Mouse (Mus musculus): ENCODE data around the gene Dab1.

The Dab1 gene

DNA sequence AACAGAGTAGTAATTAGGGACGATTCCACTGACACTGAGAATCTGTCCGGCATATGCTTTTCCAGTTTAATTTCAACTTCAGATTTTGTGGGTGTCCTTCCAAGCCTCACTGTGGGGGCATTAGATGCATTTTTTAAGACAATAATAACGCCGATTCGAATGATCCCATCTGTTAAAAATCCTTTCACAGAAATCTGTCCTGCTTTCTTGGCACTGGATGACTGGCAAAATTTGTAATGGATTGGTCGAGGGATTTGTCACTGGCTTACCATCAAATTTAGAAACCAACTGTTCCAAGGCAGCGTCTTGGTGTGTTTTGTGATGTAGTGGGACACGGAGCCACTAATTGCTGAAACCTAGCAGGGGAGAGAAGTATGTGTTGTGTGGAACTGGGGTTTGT is 638.6 kb downstream of the Dab1 start:
- DNase-seq (ENCODE audit: low spot score): no peak

DNA sequence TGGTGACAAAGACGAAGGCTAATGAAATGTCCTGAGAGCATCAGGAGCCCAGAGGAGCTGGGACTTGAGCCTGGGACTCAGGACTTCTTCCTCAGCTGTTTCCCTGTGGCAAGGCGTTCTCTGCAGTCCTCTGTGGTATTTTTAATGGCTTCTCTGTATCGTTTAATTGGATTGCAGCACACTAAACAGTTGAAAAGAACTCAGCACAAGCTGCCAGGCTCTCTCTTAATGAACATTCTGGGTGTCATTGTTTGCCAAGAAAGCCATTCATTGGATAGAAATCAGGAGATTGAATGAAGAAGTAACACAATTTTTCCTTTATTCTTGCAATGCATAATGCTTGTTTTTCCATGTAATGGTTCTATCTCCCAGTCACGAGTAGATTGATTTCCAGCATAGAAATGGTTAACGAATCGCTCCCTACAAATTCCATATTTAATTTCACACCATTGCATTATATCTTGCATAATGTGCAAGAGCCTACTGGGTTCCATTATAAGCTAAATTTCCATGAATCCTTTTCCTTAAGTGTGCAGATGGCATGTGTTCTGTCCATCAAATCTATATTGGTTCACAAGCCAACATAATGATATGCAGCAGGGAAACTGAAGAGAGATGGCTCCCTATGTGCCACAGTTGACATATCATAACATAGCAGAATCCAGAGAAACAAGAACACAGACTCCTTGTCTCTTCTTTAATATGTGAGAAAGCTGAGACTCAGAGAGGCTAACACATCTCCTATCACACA is 650.4 kb downstream of the Dab1 start:
- no peak for DNase-seq (ENCODE audit: low spot score)

DNA sequence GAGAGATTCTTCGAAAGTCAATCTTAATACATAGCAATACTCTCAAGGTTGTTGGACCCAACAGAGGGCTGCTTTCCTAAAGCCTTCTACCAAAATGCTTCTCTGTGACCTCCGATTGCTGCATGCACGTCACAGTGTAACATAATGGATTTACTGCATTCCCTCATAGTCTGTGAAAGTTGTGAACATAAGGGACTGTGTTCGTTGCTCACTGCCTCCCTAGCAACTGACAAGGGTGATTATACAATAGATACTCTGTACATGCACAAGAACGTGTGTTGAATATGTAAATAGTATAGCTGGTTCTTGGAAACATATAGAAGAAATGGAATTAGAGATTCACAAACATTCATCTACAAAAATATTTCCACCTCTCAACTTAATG is 651.0 kb downstream of the Dab1 start:
- DNase-seq (ENCODE audit: low spot score): no peak

GRCm38 (mm10) chr4:104275260-104275659 is 656.1 kb downstream of the Dab1 start:
- DNase-seq (ENCODE audit: low spot score): no peak

DNA sequence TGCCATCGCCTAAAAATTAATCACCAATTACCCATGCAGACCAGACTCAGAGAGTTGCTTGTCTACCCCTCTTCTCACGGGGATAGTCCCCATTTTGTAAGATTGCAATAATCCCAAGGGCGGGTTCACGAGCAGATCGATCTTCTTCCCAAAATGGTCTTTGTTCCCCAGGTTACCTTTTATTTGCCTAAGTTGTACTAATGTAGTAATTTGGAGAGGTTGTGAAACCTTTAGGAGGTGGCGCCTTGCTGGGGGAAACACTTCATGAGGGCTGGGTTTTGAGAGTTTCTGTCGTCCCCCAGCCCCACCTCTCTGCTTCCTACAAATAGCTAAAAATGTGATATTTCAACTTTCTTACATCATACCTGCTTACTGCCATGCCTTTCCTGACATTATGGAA is 657.8 kb downstream of the Dab1 start:
- DNase-seq (ENCODE audit: low spot score): no peak

DNA sequence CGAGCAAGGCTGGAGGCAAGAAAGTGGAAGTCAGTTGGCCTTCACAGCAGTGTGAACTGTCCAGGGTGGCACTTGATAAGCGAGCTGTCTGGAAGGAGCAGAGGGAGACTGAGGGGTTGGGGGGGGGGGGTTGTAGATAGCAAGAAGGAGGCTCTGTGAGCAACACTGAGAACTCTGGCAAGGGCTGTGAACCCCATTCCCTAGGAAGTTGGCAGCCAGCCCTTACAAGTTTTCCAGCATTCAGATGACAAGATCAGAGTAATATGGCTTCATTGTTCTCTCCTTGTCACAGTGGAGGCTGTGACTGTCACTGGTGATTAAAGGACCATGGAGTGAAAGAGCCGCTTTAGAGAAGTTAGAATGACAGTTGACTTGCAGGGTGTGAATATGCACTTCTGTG is 662.4 kb downstream of the Dab1 start:
- no peak for DNase-seq (ENCODE audit: low spot score)

DNA sequence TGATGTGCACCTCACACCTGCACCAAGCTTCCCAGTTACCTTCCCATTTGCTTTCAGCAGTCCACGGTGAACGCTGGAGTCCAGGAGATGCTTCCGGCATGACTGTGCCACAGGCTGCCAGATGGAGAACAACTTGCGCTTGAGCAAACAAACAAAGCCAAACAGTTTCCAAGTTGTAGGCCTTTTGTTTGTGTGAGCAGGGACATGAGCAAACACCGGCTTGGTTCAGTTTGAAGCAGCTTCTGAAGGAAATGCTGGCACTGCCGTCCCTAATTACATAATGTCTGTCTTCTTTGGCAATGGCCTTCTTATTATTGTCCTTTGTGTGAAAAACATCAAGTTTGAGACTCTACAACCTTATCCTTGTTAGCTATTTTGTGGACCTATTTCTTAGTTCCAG is 664.7 kb downstream of the Dab1 start:
- no peak for DNase-seq (ENCODE audit: low spot score)

DNA sequence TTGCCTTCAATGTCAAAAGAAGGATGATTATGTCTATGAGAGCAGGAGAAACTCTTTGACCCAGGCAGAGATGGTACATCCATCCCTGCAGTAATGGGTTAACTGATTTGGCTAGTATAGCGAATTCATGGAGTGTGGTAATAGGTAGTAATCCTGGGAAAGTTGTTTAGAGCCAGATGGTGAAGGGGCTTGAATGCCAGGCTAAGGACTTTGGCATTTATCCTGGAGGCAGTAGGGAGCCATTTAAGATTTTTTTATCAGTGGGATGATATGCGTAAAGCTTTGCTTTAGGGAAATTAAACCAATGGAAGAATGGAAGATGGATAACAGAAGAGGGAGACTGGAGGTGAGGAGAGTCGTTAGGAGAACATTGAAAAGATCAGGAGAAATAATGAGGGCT is 669.2 kb downstream of the Dab1 start:
- no peak for DNase-seq (ENCODE audit: low spot score)

DNA sequence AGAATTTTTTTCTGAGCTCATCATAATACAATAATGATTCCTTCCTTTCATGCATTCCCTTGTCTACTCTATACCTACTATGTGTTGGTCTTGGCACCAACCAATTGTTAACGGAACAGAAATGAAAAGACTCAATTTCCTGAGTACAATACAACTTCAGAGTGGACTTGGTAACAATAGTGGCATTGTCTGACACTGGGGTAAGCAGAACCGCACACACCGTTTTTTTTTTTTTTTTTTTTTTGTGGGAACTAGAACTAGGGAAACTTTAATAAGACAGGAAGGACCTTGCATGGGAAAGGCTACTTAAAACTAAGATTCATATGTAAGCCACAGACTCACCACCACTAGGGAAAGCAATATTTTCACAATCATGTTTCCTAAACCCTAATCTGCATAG is 682.6 kb downstream of the Dab1 start:
- no peak for DNase-seq (ENCODE audit: low spot score)

DNA sequence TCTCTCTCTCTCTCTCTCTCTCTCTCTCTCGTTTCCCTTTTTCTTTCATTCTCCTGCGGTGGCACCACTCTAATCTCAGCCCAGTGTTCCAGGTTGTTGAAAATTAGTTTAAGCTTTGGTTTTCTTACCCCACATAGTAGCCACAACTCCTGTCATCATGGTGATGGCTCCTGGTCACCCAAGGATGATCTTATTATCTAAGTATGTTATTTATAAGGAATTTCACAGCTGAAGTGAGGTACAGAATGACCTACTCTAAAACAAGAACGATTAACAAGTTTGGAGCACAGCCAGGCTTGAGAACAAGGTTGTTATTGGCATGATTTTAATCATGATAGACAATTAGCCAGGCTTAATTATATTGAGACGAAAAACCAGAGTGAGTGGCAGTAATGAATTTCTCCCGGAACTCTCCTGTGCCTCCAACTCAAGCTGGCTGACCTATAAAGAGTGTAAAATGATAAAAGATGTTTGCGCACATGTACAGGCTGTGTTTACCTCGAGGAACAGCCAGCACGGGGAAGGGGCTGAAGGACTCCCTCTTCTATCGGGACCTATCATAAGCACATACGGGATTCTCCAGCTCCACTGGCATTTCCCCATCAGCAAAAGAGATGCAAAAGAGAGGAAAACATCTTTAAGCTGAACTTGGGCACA is 684.0 kb downstream of the Dab1 start:
- DNase-seq (ENCODE audit: low spot score): no peak

GRCm38 (mm10) chr4:104307781-104308180 is 688.6 kb downstream of the Dab1 start:
- no peak for DNase-seq (ENCODE audit: low spot score)

DNA sequence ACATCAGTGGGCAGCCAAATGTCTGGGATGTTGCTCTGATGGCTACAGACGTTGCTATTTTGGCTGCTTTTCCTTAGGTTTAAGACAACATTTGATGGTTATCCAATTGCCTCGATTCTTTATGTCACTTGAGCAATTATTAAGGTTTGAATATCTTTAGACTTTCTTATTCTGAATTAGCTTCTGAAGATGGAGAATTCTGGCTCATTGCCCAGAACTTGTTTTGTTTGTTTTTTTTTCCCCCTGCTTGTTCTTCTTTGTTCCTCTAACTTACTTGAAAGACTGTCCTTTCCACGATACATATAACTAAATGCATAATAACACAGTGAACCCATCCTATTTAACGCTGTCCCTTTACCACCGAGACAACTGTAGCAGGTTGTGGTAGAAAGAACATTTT is 707.1 kb downstream of the Dab1 start:
- DNase-seq (ENCODE audit: low spot score): no peak

- no peak for DNase-seq (ENCODE audit: low spot score)
These were observed 712.7 kb downstream of the Dab1 start for GRCm38 (mm10) chr4:104331896-104332295.

DNA sequence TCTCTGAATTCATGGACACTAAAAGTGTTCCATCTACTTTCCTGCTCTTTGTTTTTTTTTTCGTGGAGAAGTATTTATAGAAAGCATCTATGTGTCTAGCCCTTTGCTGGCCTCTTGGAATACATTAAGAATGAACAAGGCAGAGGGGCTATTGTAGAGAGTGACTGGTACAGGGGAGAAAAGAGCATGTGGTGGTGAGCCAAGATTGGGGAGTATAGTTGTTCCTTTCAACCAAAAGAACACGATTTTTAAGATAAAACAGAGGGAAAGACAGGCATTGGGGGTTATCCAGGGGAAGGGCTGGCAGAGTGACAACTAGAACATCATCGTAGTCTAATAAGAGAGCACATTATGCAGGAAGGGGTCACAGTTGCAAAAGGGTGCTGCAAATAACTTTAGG is 713.2 kb downstream of the Dab1 start:
- no peak for DNase-seq (ENCODE audit: low spot score)

GRCm38 (mm10) chr4:104337279-104337678 is 718.1 kb downstream of the Dab1 start:
- DNase-seq (ENCODE audit: low spot score): no peak

DNA sequence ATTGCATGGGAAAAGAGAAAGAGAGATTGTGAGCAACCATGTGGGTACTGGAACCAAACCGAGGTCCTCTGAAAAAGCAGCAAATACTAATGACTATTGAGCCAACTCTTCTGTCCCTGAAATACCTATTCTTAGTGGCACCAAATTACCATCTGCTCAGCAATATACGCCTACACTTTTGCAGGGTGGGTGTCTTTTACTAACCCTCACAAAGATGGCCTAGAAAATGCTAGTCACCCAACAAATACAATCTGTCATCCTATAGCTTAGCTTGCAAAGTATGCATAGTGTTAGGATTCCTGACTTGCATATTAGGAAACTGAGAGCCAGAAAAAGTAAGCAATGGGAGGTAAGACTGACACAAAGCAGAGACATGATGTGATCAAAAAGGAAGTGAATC is 719.2 kb downstream of the Dab1 start:
- no peak for DNase-seq (ENCODE audit: low spot score)

DNA sequence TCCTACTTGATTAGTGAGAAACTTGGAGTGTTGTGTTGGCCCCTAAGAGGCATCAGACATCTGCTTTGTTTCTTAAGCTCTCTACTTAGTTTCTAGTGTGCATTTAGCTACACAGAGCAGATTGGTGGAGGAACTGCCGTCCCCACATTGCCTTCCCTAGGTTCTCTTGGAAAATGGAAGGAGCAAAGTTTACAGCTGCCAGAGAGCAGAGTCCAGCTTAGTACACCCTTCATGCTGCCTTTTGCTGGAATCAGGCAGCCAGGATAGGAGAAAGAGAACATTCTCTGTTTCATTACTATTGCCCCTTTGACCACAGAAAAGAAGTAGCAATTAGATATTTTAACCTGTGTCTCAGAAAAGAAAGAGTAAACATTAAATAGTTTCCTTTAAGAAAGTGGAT is 742.2 kb downstream of the Dab1 start:
- DNase-seq (ENCODE audit: low spot score): no peak

DNA sequence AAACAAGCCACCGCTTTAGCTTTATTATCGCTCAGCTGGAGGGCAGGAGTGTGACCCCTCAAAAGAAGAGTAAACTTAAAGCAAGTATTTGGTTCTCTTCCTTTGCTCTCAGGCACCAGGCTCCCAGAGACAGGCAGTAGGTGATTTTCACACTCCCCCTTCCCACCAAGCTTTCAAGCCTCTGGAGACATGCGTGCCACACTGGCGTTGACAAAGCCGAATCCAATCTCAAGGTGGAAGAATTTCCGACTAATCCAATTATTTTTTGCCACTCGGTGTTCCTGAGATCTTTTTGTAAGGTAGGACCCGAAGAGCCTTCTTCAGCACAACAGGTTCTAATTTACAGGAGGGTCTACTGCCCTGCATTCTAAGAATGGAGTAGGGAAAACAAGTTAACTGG is 747.3 kb downstream of the Dab1 start:
- DNase-seq (ENCODE audit: low spot score): no peak

GRCm38 (mm10) chr4:104366894-104367740 is 748.0 kb downstream of the Dab1 start:
- DNase-seq (ENCODE audit: low spot score): no peak

DNA sequence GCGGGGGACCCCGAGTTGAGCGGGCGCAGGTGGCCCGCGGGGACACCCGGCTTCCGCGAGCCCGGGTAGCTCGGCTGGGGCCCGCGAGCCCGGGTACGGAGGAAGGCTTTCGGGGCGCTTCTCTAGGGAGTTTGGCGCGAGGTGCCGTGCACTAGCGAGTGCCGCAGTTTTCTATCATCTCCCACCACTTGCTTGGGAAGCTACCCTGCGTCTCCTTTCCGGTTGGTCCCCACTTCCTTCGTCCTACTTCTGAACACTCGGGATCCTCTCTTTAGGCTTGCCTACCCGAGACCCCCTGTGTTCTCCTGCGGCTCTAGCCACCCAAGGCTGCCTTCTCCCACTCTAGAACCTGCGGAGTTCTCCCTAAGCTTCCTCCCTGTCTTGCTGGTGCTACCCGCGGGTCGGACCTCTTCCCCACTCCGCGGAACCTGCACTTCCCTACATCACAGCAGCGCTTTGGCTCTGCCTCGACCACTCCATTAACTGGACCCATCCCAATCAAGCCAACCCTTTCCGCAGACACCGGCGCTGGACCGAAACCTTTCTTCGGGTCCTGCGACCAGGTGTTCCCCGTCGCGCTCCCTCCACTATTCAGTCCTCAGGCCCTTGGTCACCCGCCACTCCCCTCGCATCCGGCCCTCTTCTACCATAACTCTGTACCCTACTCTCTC is 748.7 kb downstream of the Dab1 start:
- no peak for DNase-seq (ENCODE audit: low spot score)

- DNase-seq (ENCODE audit: low spot score): no peak
These were observed 749.4 kb downstream of the Dab1 start for GRCm38 (mm10) chr4:104368561-104369021.

DNA sequence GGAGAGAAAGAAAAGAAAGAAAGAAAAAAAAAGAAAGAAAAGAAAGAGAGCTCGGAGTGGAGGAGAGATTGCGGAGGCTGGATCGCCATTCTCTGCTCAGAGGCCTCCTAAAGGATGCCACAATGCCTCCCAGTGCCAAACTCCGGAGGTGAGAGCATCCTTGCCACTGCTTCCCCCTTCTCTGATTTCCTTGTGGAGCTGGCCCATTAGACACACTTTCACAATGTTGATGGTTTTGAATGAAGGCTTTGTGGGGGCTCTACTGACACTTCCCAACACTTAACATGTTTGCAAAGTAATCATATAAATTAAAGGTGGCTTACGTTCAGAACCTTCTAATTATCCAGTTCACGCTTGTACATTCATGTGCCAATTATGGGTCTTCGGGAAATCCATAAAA is 749.9 kb downstream of the Dab1 start:
- no peak for DNase-seq (ENCODE audit: low spot score)
